Mouse (Mus musculus): ENCODE measurements around the gene Acd.

The Acd gene

DNA sequence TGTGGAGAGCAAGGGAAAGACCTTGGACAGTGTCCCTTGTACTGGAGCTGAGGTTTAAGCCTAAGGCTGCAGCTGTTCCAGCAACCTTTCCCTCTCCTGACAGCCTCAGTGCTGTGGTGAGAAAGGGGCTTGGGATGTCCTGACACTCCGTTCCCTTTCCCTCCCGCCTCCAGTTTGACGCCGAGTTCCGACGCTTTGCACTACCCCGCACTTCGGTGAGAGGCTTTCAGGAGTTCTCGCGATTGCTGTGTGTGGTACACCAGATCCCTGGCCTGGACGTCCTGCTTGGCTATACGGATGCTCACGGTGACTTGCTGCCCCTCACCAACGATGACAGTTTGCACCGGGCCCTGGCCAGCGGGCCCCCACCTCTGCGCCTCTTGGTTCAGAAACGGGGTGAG is 1.1 kb upstream of the Acd start:
- peak; percentile 42 for DNase-seq (ENCODE audit: low read depth, low spot score)

DNA sequence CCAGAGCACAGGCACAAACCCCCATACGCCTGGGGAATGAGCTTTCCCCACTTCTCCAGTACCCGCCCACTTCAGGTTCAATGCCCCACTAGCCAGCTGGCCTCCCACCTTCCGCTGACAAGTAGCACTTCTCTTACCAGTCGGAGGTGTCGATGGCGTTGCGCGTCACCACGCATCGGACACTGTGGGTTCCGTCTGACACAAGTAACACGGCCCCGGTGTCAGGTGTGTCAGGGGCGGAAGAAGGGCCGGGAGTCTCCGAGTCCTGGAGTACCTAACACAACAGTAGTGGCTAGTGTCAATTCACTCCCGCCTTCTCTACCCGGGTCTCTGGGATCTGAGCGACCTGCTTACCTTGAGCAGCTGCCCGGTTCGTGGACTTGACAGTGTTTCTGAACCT is 336 bp downstream of the Acd start:
- no peak for DNase-seq (ENCODE audit: low read depth, low spot score)

DNA sequence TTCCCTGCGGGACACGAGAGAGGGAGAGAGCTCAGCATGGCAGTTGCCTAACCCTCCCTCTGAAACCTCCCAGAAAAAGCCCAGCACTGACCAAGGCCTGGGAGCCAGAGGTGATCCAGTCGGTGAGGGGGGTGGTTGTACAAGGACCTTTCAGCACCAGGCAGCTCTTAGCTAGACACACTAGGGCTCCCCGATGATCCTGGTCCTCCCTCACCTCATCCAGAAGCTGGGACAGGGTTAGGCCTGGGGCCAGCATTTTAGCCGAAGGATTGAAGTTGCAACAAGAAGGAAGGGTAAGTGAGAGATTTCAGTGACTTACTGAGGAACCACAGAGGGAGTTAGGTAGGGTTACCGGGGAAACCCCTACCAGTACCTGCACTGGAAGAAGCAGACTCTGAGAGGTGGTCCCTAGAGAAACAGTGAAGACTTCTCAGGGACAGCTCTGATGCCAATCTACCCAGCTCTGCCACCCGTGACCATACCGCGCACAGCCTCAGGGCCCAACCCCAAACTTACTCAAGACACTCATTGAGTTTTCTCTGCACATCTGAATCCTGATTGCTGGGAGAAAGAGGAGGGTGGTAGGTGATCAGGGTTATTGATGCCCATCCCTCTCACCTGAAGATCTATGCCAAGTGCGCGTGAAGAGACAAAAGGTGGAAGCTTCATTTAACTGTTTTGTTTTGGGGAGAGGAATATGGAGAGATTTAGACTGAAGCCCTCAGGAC is 1.2 kb downstream of the Acd start:
- DNase-seq (ENCODE audit: low read depth, low spot score), result no peak

DNA sequence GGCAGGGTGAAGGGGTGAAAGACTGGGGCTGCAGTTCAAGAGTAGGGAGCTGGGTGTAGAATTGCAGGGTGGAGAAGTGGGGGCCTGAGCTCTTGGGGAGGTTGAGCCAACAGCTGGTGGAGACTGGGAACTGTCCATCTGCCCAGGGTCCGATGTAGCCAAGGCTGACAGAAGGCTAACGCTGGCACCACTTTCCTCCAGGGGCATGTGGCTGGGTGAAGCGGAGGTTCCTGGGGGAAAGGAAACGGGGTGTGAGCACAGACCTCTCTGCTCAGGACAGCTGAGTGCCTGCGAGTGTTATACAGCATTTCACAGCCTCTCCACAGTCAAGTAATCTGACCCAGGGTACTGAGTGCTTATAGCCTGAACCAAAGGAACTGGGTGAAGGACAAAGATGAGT is 2.2 kb downstream of the Acd start:
- no peak for DNase-seq (ENCODE audit: low read depth, low spot score)

DNA sequence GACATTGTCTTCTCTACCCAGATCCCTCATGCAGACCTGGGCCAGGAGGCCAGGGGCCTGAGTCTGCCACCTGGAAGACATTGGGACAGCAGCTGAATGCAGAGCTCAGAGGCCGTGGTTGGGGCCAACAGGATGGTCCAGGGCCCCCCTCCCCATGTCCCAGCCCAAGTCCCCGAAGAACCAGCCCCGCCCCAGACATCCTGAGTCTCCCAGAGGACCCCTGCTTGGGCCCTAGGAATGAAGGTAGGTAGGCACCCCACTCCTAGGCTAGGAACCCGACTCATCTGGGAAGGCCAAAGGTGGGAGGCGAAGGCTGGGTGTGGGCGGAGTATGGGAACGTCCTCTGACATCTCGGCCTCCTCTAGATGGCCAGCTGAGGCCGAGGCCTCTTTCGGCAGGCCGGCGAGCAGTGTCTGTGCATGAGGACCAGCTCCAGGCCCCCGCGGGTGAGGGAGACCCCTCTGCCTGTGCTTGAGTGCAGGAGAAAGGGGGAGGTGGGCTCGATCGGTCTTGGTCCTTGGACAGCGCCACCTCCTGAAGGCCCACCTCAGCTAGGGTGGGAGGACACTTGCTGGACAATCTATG is 3.6 kb downstream of the Acd start:
- no peak for DNase-seq (ENCODE audit: low read depth, low spot score)

DNA sequence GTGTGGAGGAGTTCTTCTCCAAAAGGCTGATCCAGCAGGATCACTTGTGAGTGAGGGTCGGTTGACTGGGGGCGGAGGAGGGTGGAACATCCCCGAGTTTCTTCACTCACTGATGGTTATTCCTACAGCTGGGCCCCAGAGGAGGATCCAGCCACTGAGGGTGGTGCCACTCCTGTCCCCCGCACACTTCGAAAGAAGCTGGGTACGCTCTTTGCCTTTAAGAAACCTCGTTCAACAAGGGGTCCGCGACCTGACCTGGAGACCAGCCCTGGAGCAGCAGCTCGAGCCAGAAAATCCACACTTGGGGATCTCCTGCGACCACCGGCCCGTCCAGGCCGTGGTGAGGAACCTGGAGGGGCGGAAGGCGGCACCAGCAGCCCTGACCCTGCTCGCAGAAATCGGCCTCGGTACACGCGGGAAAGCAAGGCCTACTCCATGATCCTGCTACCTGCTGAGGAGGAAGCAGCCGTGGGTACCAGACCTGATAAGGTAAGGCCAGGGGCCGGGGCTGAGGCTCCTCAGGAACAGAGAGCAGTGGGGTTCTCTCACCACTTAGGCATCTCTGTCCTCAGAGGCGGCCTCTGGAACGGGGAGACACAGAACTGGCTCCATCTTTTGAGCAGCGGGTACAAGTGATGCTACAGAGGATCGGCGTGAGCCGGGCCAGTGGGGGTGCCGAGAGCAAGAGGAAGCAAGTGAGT is 5.7 kb downstream of the Acd start:
- no peak for DNase-seq (ENCODE audit: low read depth, low spot score)

DNA sequence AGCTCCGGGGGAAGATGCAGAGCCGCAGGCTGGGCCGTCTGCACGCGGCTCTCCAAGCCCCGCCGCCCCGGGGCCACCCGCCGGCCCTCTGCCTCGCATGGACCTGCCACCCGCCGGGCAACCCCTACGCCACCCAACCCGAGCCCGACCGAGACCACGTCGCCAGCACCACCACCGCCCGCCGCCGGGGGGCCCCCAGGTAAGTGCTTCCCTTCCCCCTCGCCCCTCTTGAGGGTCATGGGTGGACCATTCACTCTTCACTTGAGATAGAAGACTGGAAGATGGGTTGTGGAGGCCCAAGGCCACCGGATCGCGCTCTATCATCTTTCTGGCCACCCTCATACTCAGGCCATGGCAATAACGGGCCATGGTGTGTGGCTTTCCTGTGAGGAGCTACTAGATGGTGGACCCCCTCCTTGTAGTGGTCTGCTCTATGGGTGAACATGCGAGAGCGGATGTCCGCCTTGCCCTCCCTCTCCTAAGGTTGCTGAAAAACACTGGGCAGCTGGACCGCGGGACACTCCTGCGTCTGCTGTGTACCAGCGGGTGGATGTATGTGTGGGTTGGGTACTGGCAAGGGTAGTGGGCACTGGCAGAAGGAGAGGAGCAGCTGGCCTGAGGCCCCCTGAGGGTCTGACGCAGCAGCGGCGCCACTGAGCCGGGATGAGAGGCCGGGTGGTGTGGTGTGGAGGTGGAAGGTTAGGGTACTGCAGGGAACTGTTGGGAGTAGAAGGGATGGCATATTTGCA is 6.7 kb downstream of the Acd start:
- DNase-seq (ENCODE audit: low read depth, low spot score), result peak; percentile 57

DNA sequence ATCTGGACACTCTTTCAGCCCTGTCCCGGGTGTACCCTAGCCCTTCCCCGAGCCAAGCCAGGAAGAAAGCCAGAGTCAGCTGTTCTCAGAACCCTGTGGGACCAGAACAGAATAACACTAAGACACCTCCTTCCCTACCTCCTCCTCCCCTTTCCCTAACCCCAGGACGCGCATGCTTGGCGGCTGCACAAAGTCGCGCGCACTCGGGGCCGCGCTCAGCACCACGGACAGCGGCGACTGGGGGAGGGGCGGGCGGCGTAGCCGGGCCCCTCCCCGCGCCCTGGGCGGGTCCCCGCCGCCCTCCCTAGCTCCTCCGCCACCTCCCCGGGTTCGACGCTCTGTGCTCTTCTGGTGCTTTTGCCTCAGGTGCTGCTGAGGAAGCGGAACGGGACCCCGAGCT is 7.3 kb downstream of the Acd start:
- peak; percentile 84 for DNase-seq (ENCODE audit: low read depth, low spot score)

DNA sequence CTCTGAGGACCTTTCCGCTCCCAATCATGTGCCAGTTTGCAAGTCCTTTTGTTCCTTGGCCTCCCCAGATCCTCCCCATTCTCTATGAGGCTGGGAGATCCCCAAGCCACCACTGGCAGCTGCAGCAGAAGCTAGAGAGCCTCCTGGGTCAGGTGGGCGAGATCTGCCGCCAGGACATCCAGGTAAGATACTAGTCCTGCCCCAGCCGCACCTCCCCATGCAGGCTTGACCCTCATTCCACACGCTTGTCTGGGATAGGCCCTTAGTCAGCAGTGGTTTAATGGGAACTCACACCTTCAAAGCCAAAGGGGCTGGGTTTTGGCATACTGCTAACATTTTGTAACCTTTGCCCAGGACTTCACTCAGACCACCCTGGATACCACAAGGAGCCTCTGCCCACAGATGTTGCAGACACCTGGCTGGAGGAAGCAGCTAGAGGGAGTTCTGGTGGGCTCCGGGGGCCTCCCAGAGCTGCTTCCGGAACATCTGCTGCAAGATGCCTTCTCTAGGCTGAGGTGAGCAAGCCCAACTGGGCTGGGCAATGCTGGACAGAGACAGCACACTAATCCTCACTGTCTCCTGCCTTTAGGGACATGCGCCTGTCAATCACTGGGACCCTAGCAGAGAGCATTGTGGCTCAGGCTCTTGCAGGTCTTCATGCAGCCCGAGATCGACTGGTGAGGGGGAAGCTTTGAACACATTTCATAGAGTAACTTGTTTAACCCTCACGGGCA is 8.3 kb downstream of the Acd start:
- no peak for DNase-seq (ENCODE audit: low read depth, low spot score)

DNA sequence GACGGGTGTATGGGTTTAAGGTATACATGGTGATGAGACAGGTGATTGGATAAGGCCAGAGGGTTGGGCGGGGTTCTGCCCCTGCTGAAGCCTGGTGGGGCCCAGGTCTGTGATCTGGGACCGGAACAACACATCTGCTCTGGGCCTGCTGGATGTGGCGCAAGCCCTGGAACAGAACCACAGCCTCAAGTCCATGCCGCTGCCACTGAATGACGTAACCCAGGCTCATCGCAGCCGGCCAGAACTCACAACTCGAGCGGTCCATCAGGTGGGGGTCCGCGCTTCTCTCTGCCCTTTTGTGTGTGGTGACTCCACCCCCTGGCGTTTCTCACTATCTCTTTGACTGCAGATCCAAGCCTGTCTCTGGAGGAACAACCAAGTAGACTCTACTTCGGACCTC is 9.9 kb downstream of the Acd start:
- no peak for DNase-seq (ENCODE audit: low read depth, low spot score)

DNA sequence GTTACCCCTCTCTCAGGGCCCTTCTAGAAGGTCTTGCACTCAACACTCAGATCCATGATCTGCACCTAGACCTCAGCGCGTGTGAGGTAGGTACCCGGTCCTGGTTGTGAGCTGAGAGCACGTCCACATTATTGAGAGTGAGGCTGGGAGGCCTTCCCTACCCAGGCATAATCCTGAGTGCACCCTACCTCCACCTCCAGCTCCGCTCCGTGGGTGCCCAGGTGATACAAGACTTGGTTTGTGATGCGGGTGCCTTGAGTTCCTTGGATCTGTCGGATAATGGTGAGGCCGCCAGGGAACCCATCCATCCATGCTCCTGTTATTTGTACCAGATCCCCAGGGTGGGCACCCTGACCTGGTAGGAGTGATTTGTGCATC is 10.9 kb downstream of the Acd start:
- DNase-seq (ENCODE audit: low read depth, low spot score), result no peak

DNA sequence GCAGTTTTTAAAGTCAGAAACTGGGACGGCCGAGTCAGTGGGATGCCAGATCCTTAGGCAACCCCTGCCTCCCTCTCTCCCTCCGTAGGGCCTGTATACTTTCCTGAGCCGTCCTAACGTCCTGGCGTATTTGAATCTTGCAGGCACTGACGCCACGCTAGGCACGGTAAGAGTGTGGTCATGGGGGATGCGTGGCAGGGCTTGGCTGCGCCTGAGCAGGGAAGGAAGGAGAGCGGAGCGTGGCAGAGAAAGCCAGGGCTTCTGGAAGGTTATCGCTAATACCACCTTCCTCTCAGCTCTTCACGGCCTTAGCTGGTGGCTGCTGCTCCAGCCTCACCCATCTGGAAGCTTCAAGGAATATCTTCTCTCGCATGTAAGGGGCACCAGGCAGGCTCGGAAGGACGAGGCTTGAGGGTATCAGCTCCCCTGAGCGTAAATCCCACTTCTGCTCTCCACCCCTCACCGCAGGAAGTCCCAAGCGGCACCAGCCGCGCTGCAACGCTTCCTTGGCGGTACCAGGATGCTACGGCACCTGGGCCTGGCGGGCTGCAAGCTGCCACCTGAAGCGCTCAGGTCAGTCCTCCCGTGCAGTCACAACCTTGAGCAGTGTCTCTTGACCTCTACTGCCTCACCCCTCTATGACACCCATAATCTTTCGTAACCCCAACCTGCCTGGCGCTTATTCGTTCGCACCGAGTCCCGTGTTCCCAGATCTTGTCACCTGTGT is 11.5 kb downstream of the Acd start:
- peak; percentile 41 for DNase-seq (ENCODE audit: low read depth, low spot score)

DNA sequence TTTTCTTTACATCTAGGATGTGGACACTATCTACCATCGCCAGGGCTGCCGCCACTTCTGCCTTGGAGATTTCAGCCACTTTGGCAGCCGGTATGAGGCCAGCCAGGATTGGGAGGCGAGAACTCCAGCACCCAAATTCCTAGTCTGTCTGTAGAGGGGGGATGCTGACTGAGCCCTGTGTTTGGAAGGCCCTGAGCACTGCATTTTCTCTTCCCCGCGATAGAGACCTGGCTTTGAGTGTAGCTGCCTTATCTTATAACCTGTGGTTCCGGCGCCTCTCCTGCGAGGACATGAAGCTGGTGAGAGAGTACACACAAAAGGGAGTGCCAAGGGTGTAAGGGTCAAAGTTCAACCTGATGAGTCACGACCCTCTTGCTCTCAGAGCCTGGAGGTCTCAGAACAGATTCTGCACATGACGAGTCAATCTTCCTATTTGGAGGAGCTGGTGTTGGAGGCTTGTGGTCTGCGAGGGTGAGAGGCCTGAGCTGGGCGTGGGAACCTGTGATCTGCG is 12.6 kb downstream of the Acd start:
- DNase-seq (ENCODE audit: low read depth, low spot score), result no peak

DNA sequence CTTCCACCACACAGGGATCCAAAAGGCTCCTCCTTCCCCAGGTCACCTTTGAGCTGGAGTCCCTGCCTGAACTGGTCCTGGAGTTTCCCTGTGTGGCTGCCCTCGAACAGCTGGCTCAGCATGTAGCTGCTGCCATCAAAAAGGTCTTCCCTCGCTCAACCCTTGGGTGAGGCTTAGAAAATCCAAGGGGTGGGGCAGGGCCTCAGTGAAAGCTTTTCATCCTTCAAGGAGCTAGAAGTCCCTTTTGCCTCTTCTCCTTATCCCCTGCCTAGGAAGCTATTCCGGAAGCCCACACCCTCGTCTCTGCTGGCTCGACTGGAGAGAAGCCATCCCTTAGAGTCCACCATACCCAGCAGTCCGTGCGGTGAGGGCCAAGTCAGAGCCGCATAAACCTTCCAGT is 13.4 kb downstream of the Acd start:
- peak; percentile 82 for DNase-seq (ENCODE audit: low read depth, low spot score)

DNA sequence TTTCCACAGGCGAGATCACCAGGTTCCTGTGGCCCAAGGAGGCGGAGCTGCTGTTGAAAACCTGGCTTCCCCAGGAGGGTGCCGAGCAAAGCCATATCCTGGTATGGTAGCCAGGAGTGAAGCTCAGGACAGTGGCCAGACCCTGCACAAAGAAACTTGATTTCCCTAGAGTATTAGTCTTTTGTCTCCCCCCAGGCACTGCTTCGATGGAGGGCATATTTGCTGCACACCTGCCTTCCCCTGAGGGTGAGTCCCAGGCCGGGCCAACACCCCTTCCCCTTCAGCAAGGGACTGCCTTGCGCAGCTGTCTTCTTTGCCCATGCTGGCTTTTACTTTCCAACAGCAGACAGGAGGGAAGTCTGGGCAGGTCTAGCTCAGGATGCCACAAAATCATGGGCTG is 14.4 kb downstream of the Acd start:
- DNase-seq (ENCODE audit: low read depth, low spot score), result peak; percentile 54

DNA sequence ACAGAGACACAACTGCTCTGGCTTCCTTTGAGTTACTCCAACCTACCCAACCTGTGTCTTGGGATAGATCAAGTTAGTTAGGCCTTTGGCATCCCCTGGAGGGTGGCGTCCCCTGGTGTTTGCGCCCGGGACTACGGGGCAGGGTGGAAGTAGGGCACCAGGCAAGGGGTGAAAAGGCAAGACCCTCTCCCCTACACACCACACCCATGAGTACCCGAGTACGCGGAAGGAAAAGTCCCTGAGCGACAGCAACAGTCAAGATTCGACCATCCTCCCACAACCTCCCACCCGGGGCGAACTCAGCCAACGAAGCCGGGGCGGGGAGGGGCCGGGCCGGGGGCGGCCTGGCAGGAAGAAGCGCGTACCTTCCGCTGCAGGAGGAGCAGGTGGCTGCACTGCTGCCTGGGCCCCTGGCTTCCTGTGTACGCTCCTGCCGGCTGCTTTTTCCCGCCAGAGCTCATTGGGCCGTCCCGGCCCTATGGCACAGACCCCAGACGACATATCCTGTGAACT is 15.1 kb downstream of the Acd start, which contains the start of gene Carmil2:
TSS of gene Carmil2 (plus strand) at position 479 of the 513 bp plus-strand sequence.
- DNase-seq (ENCODE audit: low read depth, low spot score), result peak; percentile 87

DNA sequence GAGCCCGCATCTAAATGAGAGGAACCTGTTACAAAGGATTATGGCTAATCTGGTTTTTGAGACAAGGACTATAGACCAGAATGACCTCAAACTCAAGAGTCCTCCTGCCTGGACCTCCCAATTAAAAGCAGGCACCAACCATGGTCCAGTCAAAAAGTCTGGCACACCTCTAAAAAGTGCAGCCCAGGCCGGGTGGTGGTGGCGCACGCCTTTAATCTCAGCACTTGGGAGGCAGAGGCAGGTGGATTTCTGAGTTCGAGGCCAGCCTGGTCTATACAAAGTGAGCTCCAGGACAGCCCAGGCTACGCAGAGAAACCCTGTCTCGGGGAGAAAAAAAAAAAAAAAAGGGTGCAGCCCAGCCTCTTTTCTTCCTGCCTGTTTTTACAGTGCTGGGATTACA is 15.6 kb downstream of the Acd start:
- DNase-seq (ENCODE audit: low read depth, low spot score), result no peak

DNA sequence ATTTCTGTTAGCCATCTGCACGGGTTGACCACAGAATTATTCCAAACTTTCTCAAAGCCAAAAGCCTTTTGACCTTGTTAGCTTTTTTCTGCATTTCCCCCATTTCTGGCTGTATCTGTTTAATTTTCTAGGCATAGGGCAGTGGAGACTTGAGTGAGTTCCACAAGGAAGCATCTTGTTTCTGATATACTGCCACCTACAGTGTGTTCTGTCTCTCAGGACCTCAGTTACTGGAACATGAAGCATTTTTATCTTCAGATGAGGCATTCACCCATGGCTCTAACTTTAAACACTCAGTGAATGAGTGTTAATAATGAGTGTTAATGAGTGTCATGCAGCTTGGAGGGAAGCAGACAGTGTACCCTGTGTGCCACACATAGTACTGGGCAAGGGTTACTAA is 23.0 kb downstream of the Acd start:
- DNase-seq (ENCODE audit: low read depth, low spot score), result no peak

DNA sequence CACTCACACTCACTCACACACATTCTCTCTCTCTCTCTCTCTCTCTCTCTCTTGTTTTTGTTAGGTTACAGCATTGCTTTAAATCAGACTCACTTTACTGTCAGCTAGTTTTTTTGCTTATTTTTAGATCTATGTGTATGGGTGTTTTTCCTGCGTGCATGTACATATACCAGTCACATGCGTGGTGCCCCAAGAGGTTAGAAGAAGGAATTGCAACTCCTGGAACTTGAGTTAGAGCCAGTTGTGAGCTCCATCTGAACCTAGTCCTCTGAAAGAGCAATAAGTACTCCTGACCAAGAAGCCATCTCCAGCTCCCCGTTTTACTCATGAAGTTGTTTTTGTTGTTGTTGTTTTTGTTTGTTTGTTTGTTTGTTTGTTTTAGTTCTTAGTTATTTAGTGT is 39.7 kb downstream of the Acd start:
- DNase-seq (ENCODE audit: low read depth, low spot score), result peak; percentile 80

DNA sequence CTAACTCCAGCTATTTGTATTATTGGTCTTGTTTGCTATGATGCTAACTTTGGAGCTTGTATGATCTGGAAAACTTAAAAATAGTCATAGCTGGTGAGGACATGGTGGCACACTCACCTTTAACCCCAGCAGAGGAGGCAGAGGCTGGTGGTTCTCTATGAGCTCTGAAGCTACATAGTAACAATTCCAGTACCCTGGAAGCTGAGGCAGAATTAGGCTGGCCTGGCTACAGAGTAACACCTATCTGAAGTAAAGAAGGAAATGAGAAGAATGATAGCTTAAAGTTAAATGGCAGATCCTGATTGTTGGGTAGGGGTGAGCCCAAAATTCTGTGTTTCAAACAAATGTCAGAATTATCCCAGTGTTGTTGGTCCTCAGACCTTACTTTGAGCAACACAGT is 43.3 kb downstream of the Acd start:
- DNase-seq (ENCODE audit: low read depth, low spot score), result no peak

DNA sequence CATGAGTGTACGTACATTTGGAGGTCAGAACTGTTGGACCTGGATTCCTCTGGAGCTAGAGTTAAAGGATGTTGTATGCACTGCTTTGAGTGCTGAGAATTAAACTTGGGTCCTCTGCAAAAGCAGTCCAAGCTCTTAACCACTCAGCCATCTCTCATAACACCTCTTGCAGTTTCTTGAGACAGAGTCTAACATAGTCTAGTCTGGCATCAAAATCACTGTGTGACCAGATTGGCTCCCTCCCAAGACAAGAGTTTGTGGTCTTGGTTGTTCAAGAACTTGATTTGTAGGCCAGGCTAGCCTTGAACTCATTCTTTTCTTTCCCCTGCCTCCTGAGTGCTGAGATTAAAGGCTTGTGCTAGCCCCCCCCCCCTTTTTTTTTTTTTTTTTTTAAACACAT is 52.0 kb downstream of the Acd start:
- no peak for DNase-seq (ENCODE audit: low read depth, low spot score)
